Mouse (Mus musculus) spleen, postnatal 4 days (tissue): ENCODE results near the gene Fbxo3.
"Not testable (repeated sequence)": the region's sequence is repeated elsewhere in the genome, so short reads cannot be mapped to it uniquely, and the experiment has no call there.

Source experiments
- DNase-seq, 2 experiments: peaks; one replicate each; pipeline ENCODE4 v3.0.0; 2022; ENCODE audit warnings: low spot score in 2 of 2

Gene Fbxo3

DNA sequence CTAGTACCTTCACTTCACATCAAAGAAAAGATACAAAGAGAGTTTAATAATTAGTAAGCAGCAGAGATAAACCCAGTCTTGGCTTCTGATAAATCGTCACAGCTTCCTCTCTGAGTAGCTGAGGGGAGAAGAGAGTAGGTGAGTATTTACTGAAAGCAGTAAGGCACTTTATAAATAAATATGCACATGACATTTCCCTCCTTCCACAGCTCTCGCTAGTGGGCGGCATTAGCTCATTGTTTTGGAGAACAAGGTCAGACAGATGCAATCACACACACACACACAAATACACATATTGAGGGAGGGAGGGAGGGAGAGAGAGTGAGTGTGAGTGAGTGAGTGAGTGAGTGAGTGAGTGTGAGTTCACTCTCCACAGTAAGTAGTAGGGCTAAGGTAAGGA is 8.8 kb downstream of the Fbxo3 start:
- DNase-seq, result no peak

DNA sequence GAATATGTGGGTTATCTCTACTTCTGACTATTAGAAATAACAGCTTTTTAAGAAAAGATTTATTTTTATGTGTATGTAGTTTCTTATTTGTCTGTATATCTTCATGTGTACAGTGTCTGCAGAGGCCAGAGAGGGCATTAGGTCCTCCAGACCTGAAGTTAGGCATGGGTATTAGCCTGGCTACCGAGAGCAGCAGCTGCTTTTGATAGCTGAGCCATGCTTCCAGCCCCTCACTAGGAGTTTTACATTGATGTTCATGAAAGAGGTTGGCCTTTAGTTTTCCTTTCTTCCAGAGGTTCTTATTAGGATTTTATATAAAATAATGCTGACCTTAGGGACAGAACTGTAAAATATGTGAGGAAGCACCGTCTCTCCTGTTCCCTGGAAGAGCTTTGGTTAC is 10.7 kb downstream of the Fbxo3 start:
- DNase-seq, result no peak

DNA sequence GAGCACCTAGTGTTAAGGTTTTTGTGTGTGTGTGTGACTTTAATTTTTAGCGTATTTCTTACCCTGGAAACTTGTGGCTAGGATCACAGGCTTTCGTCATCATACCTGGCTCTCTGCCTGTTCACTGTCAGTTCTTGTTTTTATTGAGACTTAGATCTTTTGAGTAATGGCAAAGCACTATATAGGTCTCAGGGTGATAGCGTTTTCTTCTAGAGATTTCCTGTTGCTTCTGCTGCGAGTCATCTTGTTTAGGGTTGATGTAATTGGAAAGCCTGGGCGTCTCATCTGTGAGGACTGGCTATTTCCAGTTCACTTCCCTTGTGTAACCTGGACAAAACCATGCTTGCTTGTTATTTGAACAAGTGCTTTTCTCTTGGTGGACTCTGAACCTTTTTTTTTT is 14.1 kb downstream of the Fbxo3 start:
- DNase-seq, result no peak

DNA sequence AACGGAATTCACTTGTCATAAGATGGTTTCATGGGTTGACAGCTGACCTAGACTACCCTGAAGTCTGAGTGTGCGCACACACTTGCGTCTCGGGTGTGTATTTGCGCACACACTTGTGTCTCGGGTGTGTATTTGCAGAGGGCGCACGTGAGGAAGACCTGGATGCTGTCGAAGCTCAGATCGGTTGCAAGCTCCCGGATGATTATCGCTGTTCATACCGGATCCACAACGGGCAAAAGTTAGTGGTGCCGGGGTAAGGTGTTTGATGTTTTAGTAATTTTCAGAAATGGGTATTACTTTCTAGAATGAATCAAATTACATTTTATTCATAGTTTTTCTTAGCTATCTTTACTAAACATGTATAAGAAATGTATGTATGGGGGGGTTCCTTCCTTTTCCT is 15.2 kb downstream of the Fbxo3 start:
- DNase-seq, result no peak

DNA sequence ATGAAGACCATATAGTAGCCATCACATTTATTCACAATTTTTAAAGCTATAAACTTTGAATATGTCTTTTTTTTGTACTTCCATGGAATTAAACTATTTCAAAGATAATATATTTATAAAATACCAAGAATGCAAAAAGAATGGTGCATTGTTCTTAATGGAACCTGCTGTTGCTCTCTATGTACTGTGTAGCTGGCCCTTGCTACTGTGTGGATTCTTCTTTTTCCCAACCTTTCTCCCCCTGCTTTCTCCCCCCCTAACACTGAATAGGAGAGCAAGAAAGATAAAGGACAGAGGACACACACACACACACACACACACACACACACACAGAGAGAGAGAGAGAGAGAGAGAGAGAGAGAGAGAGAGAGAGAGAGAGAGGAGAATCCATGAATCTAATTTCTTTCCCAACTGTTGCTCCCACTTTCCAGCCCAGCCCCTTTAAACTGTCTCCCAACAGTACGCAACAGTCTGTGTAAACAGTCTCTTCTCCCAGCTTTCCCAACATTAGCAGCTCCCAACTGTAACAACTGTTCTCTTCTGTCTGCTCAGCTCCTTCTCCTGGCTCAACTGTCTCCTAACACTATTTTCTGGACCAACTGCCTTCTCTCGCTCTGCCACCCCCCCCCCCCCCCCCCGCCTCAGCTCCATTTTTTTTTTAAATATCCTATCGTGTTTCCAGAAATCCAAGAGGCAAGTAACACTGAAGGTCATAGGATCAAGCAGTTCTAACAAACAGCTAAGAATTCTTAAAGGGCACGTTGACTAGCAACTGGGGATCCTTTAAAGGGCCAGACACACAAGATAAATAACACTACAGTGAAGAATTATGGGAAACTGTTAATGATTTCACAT is 16.3 kb downstream of the Fbxo3 start:
- DNase-seq, result no peak

DNA sequence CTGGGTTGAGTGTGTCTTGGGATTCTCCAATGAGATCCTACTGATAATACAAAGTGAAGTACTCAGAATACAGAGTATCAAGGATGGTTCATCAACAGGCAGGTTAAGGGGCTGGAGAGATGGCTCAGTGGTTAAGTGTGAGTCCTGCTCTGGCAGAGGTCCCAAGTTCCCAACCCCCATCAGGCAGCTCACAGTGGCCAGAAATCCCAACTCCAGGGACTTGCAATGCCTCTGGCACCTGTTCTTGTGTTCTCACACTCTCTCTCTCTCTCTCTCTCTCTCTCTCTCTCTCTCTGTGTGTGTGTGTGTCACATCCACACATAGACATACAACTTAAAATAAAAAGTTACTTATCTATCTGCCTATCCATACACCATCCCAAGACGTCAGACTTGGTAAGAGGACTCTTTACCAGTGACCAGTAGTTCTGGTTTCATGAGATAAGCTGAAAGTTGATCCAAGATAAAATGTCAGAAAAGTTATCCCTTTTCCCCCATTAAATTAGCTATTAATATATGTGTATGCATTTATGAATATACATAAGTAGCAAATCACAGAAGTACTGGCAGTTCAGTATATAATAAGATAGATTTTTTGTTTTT is 17.1 kb downstream of the Fbxo3 start:
- DNase-seq, result peak in 1 of 2 experiments; percentile 41

DNA sequence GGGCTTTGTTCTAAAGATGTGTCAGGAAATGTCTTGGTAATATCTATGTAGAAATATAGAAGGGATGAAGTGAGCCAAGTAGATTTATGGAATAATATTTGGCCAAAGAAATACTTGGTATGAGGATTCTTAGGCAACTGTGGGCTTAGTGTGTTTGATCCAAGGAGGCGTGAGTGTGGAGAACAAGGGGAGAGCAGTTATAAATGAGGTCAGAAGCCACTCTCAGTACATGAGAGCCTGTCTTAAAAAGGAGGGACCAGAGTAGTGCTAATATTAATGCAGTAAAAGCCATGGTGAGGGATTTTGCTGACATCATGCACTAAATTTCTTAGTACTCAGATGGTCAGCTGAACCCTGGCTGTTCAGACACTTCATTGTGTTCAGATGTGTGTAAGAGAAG is 30.9 kb downstream of the Fbxo3 start:
- no peak for DNase-seq

DNA sequence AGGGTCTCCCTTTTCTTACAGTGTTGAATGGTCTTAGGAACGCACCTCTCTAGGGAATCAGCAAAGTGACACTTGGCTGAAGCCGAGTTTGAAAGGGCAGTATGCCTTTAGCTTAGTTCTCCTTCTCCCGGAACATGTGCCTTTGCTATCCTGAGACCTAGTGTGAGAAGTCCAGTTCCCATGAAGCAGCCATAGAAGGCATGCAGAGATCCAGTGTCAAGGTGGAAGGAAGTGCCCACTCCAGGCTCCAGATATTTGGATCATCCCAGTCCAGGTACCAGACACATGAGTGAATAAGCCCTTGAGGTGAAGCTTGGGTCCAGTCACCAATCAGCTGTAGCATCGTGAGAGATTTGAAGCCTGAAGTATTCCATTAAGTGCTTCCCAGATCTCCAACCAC is 31.4 kb downstream of the Fbxo3 start:
- DNase-seq, result no peak

DNA sequence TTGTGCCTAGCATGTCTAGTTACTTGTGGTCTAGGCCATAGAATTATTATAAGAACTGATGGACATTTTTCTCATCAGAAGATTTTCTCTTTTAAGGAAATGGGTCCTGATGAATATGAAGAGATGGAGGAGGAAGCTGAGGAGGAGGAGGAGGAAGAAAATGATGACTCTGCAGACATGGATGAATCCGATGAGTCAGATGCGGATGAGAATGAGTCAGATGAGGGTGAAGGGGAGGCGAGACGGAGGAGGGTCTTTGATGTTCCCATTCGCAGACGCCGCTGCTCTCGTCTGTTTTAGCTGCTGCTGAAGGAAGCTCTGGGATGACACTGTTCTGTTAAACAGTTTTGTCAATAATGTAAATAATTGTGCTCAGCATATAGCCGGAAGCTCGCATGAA is 32.3 kb downstream of the Fbxo3 start:
- DNase-seq, result no peak

DNA sequence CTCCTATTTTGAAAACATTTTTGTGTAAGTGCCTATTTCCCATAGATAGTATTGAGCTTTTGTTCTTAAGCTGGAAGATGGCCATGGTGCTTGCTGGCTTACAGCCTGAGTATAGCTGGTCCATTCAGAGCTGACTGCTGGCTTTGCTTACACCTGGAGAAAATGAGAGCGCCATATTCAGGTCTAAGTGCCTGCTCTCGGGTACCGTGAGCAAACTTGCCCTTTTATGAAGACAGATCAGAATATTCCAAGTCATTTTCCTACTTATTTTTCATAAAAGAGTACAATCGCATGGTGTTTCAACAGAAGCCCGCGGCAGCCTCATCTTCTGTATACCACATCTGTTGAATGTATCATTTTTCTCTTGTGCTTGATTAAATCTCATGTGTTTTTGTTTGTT is 33.5 kb downstream of the Fbxo3 start:
- DNase-seq, result no peak

DNA sequence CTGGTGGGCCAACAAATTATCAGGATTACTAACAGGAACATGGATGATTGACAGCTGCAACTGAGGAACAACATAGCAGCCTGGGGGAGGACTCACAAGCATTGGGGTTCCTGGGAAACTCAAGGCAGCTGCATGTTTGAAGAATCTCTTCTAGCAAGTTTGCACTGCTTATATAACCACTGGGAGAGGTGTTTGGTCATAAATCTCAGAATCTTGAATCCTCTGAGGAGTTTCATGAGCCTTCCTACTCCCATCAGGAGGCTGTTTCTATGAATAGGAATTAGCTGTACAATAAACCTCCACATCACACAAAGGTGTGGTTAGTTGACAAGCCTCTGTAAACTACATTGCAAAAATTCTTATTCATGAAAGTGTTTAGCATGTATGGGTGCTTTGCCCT is 35.1 kb downstream of the Fbxo3 start:
- no peak for DNase-seq

DNA sequence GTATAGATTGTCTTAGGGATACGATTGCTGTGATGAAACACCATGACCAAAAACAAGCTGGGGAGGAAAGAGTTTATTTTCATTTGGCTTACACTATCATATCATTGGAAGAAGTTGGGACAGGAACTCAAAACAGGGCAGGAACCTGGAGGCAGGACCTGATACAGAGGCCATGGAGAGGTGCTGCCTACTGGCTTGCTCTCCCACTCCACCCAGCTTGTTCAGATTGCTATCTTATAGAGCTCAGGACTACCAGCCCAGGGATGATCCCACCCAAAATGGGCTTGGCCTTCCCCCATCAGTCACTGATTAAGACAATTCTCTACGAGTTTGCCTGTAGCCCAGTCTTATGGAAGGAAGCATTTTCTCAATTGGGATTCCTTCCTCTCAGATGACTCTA is 36.6 kb downstream of the Fbxo3 start:
- DNase-seq, result no peak

DNA sequence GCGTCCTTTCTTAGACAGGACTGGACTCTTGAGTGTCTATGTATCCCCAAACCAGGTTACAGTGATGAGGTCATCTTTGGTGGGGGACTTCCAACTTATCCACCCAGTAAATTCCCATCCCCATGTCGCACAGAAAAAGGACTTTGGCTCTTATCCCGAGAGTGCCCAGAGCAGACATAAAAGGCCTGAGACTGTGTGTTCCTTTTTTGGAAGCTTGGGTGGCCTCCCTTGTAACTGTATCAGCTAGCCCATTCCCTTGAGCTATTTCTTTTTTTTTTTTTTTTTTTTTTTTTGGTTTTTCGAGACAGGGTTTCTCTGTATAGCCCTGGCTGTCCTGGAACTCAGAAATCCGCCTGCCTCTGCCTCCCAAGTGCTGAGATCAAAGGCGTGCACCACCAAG is 38.0 kb downstream of the Fbxo3 start, which contains the start of gene Gm10912:
Gm10912 (plus strand) TSS at position 301 of the 400 bp plus-strand sequence.
- not testable (repeated sequence) for DNase-seq

DNA sequence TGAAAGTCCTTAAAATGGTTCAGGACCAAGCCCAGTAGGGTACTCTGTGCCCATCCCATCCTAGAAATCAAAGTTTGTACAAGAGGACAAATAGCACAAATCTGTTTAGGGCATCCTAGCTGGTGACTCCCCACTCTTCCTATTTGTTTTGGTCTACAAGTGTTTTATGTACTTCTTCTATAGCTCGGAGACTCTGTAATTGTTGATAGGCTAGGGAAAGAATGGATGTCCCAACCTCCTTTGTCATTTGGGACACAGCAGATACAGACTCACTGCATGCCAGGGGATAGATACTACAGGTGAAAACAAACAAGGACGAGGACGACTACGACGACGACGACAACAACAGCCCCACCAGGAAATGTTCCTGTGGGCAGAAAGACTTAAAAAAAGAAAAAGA is 40.9 kb downstream of the Fbxo3 start, which contains the start of gene Gm10799:
Gm10799 (minus strand) TSS at position 101 of the 400 bp plus-strand sequence.
- not testable (repeated sequence) for DNase-seq

DNA sequence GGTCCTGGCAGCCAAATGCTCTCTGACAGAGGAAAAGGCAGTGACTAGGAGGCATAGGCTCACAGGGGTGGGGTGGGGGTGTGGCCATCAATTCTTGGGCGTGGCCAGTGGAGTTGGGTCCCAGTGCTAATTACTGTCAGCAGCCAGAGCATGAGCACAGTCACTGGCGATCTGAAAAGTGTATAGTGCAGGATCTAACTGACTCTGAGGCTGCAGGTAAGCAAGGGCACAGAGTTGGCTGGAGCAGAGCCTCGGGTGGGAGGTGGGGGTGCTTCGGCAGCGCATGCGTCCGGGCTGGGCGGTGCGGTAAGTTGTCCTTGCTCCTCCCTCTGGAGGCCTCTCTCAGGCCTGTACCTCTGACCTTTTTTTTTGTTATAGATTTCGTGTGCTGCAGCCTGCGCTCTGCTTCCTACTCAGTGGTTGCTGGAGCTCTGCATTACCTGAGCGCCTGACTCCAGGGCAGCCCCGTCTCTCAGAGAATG is 42.2 kb downstream of the Fbxo3 start, which contains the start of gene Cd59b:
Cd59b (plus strand) TSS at position 146 of the 482 bp plus-strand sequence.
- peak; percentile 85 to 87 for DNase-seq

DNA sequence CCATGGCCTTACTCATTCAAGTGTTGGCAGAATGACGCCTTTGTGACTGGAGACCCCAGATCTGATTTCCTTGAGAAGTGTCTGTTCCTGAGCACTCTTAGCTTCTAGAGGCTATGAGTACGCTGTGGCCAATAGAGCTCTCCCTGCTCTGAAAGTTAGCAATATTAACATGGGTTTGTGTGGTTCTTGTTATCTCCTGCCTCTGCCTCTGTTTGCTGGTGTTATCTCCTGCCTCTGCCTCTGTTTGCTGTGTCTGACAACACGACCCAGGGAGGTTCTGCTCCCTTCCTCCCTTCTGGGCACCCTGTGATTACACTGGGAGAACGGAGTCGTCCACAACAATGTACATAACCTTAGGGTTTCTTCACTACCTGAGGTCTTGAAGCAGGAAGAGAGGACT is 50.8 kb downstream of the Fbxo3 start:
- DNase-seq, result not testable (repeated sequence)

DNA sequence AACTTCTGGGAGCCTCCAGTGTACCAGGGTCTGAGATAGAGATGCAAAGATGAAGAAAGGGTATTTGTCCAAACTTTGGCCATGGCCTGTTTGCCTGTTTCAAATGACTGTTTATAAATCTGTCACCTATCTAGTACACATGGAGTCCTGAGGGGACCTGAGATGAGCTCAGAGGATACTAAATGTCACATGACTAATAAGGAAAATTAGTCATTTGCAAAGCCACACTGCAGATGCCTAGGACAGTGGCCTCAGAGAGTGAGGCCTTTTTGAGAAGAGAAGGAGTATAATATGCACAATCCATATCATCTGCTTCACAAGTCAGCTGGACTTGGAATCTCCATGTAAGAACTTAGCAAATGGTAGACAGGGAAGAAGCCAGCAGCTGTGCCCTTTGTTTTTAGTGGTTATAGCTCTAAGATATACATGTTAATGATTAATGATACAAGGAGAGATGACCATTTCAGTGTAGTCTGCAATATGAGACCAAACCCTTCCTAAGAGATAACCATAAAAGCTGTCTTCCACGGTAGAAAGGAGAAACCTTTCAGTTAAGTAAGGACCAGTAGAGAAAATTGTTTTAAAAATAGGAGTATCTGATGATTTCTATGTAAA is 54.0 kb downstream of the Fbxo3 start:
- DNase-seq, result not testable (repeated sequence)

DNA sequence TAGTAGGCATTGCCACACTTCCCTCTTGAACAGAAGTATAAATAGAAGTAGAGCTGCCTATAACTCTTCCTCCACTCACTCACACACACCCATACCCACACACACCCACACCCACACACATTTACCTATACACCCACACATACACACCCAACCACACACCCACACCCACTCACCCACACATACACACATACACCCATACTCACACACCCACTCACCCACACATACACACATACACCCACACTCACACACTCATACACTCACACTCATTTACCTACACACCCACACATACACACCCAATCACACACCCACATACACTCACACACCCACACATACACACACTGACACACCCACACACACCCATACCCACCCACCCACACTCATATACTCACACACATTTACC is 55.0 kb downstream of the Fbxo3 start:
- peak in 1 of 2 experiments; percentile 24 for DNase-seq

DNA sequence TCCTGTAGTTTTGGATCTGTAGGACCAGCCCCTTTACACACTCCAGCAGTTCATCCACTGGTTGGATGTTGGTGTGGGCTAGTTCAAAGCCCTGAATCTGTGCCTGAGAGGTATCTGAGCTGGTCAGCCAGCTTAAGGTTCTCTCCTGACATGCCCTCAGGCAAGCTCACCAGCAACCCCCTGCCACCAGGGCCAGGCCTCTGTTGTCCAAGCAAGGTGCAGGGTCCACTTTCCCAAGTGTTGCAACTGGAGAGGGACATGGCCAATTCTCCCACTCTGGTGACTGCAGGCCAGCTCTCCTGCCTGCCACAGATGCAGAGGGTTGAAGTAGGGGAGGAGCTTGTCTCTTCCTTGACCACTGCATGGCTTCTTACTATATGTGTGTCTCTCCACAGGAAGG is 56.5 kb downstream of the Fbxo3 start:
- DNase-seq, result peak in 1 of 2 experiments; percentile 49

DNA sequence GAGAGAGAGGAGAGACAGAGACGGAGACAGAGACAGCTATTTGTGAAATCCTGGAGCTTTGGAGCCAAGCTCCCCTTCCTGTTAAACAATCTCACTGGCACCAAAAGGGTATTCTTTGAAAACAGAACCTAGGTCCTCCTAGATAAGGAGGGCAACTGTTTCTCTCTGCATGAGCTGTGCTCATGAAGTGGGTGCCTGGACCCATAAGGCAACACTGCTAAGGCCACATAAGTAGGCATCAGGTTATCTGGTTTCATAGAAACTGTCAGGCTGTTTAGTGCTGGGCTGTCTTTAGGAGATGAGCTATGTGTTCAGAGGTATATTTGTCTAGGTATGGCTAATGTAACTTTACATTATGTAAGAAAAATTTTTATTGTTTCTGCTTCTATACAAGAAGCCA is 60.0 kb downstream of the Fbxo3 start:
- DNase-seq, result peak in 1 of 2 experiments; percentile 50

DNA sequence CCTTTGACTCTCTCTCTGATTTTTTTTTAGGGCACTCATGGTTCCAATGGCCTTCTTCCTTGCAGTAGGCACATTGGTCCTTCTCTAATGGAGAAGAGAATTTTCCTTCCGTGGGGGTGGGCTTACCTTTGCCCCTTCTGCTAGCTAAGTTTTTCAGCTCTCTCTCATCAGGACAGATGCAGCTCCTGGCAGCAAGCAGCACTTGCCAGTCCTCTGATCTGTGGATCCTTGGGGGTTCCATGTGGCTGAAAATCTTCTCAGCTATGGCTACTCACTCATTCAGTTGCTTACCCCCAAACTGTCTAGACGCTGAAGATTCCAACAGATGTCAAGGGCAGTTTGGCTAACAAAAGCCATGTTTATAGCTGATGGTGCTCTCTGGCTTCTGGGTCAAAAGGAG is 65.8 kb downstream of the Fbxo3 start:
- no peak for DNase-seq

DNA sequence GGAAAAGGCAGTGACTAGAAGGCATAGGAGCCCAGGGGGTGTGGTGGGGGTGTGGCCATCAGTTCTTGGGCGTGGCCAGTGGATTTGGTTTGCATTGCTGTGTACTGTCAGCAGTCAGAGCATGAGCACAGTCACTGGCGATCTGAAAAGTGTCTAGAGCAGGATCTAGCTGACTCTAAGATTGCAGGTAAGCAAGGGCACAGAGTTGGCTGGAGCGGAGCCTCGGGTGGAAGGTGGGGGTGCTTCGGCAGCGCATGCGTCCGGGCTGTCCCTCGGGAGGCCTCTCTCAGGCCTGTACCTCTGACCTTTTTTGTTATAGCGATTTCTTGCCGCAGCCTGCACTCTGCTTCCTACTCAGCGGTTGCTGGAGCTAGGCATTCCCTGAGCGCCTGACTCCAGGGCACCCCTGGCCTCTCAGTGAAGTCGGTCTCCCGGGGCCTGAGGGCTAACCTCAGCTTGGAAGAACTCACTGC is 68.3 kb downstream of the Fbxo3 start, which contains the start of gene Cd59a:
Cd59a (plus strand) TSS at position 61 of the 473 bp plus-strand sequence.
- DNase-seq, result peak; percentile 91
